Mouse (Mus musculus) midbrain, embryonic 15.5 days (tissue): ENCODE results near the gene Klk4. TPM values are rescaled to one million over a fixed set of nuclear protein-coding genes. Genes with fewer than 3 reads are reported as not detected.

Source experiments
- ATAC-seq: fragments of 200-750 bp; cut with Nextera tagmentation; replicated peaks from 2 replicates; pipeline ENCODE4 v1.8.0; 2017; ENCODE audit warnings: moderate TSS enrichment
- H3K27ac ChIP-seq: fragments of 300-500 bp; sonication (generic); 2 replicates; pipeline ENCODE4 v1.5.1; 2015; ENCODE audit warnings: mild to moderate bottlenecking, inconsistent platforms
- H3K27me3 ChIP-seq: fragments of 300-500 bp; sonication (generic); replicated peaks from 2 replicates; pipeline ENCODE4 v1.6.1; 2015; ENCODE audit warnings: inconsistent platforms
- H3K36me3 ChIP-seq: fragments of 300-500 bp; sonication (generic); replicated peaks from 2 replicates; pipeline ENCODE4 v1.6.1; 2015; ENCODE audit warnings: inconsistent platforms
- H3K4me1 ChIP-seq: fragments of 300-500 bp; sonication (generic); 2 replicates; pipeline ENCODE4 v1.6.1; 2015; ENCODE audit warnings: inconsistent platforms
- H3K4me2 ChIP-seq: fragments of 300-500 bp; sonication (generic); 2 replicates; pipeline ENCODE4 v1.6.1; 2015; ENCODE audit warnings: inconsistent platforms, mild to moderate bottlenecking, moderate library complexity
- H3K4me3 ChIP-seq: fragments of 300-500 bp; sonication (generic); 2 replicates; pipeline ENCODE4 v1.5.1; 2015; ENCODE audit warnings: mild to moderate bottlenecking, inconsistent platforms
- H3K9ac ChIP-seq: fragments of 300-500 bp; sonication (generic); 2 replicates; pipeline ENCODE4 v1.6.1; 2015; ENCODE audit warnings: mild to moderate bottlenecking, inconsistent platforms
- H3K9me3 ChIP-seq: fragments of 300-500 bp; sonication (generic); 2 replicates; pipeline ENCODE4 v1.6.1; 2016; ENCODE audit warnings: inconsistent platforms
- WGBS: fragments of 180-500 bp; shearing (Covaris S2); methylation state at CpG from one replicate; pipeline ENCODE4 v1.1.7; 2015; ENCODE audit warnings: mixed read lengths; 5-methylcytosine and 5-hydroxymethylcytosine counted together
- polyA plus RNA-seq: library from polyadenylated mRNA; unstranded; fragments of >200 nt; fragmentation: Nextera tagmentation; extraction: Ambion mirVana; gene quantifications from 2 replicates; pipeline ENCODE4 v1.2.1, GENCODE M21; 2015

Klk4 gene
- polyA plus RNA-seq, 1 experiment from 2014 or later: 0.18 TPM

- no peak overlapping the region for H3K4me2 ChIP-seq
- 48% methylated on average over 1 of the region's 1 CpGs for WGBS
- no peak overlapping the region for H3K4me3 ChIP-seq
- no peak overlapping the region for H3K27ac ChIP-seq
- no peaks in the 10 kb centered on the region for H3K27me3 ChIP-seq
- H3K9me3 ChIP-seq: no peaks in the 10 kb centered on the region
- no peaks in the 10 kb centered on the region for H3K36me3 ChIP-seq
- H3K4me1 ChIP-seq: no peaks in the 10 kb centered on the region
- no peak overlapping the region for H3K9ac ChIP-seq
- no peak for ATAC-seq
Measured at GRCm38 (mm10) chr7:43878281-43878680, 2.7 kb upstream of the Klk4 start.

GRCm38 (mm10) chr7:43882346-43882745, 1.4 kb downstream of the Klk4 start:
- Histone ChIP-seq H3K27me3 (no peaks in the 10 kb centered on the region), H3K4me3 (no peak overlapping the region), H3K4me1 (0 out of 2 replicates have a peak, but pooled peaks cover 2% of the 10 kb centered on the region), H3K27ac (no peak overlapping the region), H3K4me2 (no peak overlapping the region), H3K36me3 (no peaks in the 10 kb centered on the region), H3K9me3 (no peaks in the 10 kb centered on the region), H3K9ac (no peak overlapping the region)
- WGBS: 26% methylated on average over 4 of the region's 4 CpGs
- ATAC-seq: no peak

- Histone ChIP-seq H3K4me2 (no peak overlapping the region), H3K36me3 (no peaks in the 10 kb centered on the region), H3K4me1 (0 out of 2 replicates have a peak, but pooled peaks cover 2% of the 10 kb centered on the region), H3K9me3 (no peaks in the 10 kb centered on the region), H3K27ac (no peak overlapping the region), H3K4me3 (no peak overlapping the region), H3K9ac (no peak overlapping the region), H3K27me3 (no peaks in the 10 kb centered on the region)
- ATAC-seq: no peak
- 16% methylated on average over 4 of the region's 4 CpGs for WGBS
Measured at GRCm38 (mm10) chr7:43882811-43883210, 1.9 kb downstream of the Klk4 start.

- no peaks in the 10 kb centered on the region for H3K36me3 ChIP-seq
- H3K9ac ChIP-seq: no peak overlapping the region
- H3K4me3 ChIP-seq: peak overlapping the region; percentile 16; the same call in 1 of the 2 replicates
- 0 out of 2 replicates have a peak, but pooled peaks cover 2% of the 10 kb centered on the region for H3K4me1 ChIP-seq
- H3K4me2 ChIP-seq: peak overlapping the region; percentile 41
- WGBS: 12% methylated on average over 14 of the region's 14 CpGs
- ATAC-seq: peak; percentile 27; the same call in 1 of the 2 replicates
- no peaks in the 10 kb centered on the region for H3K9me3 ChIP-seq
- H3K27ac ChIP-seq: no peak overlapping the region
- no peaks in the 10 kb centered on the region for H3K27me3 ChIP-seq
Measured at GRCm38 (mm10) chr7:43883547-43883946, 2.6 kb downstream of the Klk4 start.

GRCm38 (mm10) chr7:43891365-43891764, 10.4 kb downstream of the Klk4 start:
- Histone ChIP-seq H3K27ac (no peak overlapping the region), H3K9me3 (no peaks in the 10 kb centered on the region), H3K4me1 (no peaks in the 10 kb centered on the region), H3K36me3 (no peaks in the 10 kb centered on the region), H3K4me2 (no peak overlapping the region), H3K9ac (no peak overlapping the region), H3K4me3 (no peak overlapping the region), H3K27me3 (no peaks in the 10 kb centered on the region)
- WGBS: 71% methylated on average over 5 of the region's 5 CpGs
- no peak for ATAC-seq

- H3K4me2 ChIP-seq: no peak overlapping the region
- no peak for ATAC-seq
- H3K9ac ChIP-seq: no peak overlapping the region
- H3K4me3 ChIP-seq: no peak overlapping the region
- no peaks in the 10 kb centered on the region for H3K36me3 ChIP-seq
- H3K9me3 ChIP-seq: no peaks in the 10 kb centered on the region
- no peaks in the 10 kb centered on the region for H3K27me3 ChIP-seq
- H3K4me1 ChIP-seq: no peaks in the 10 kb centered on the region
- no peak overlapping the region for H3K27ac ChIP-seq
- WGBS: 77% methylated on average over 3 of the region's 3 CpGs
Measured at GRCm38 (mm10) chr7:43891788-43892187, 10.8 kb downstream of the Klk4 start.

GRCm38 (mm10) chr7:43894836-43895235, 13.9 kb downstream of the Klk4 start:
- Histone ChIP-seq H3K9ac (no peak overlapping the region), H3K4me3 (no peak overlapping the region), H3K36me3 (no peaks in the 10 kb centered on the region), H3K4me2 (no peak overlapping the region), H3K27ac (no peak overlapping the region), H3K4me1 (no peaks in the 10 kb centered on the region), H3K27me3 (no peaks in the 10 kb centered on the region), H3K9me3 (no peaks in the 10 kb centered on the region)
- WGBS: 5% methylated on average over 1 of the region's 1 CpGs
- ATAC-seq: peak; percentile 98

- no peaks in the 10 kb centered on the region for H3K4me1 ChIP-seq
- no peak overlapping the region for H3K27ac ChIP-seq
- WGBS: 81% methylated on average over 9 of the region's 9 CpGs
- H3K9me3 ChIP-seq: no peaks in the 10 kb centered on the region
- no peak overlapping the region for H3K4me2 ChIP-seq
- H3K4me3 ChIP-seq: no peak overlapping the region
- ATAC-seq: no peak
- no peaks in the 10 kb centered on the region for H3K27me3 ChIP-seq
- no peaks in the 10 kb centered on the region for H3K36me3 ChIP-seq
- no peak overlapping the region for H3K9ac ChIP-seq
Measured at GRCm38 (mm10) chr7:43914821-43915220, 33.9 kb downstream of the Klk4 start.

- no peak overlapping the region for H3K27ac ChIP-seq
- 89% methylated on average over 13 of the region's 13 CpGs for WGBS
- no peaks in the 10 kb centered on the region for H3K4me1 ChIP-seq
- H3K4me3 ChIP-seq: no peak overlapping the region
- no peaks in the 10 kb centered on the region for H3K27me3 ChIP-seq
- no peak for ATAC-seq
- H3K4me2 ChIP-seq: no peak overlapping the region
- no peaks in the 10 kb centered on the region for H3K36me3 ChIP-seq
- H3K9me3 ChIP-seq: no peaks in the 10 kb centered on the region
- H3K9ac ChIP-seq: no peak overlapping the region
Measured at GRCm38 (mm10) chr7:43918426-43918825, 37.5 kb downstream of the Klk4 start.

- no peak overlapping the region for H3K9ac ChIP-seq
- H3K9me3 ChIP-seq: no peaks in the 10 kb centered on the region
- ATAC-seq: no peak
- H3K4me3 ChIP-seq: no peak overlapping the region
- H3K4me2 ChIP-seq: no peak overlapping the region
- WGBS: 78% methylated on average over 8 of the region's 8 CpGs
- H3K36me3 ChIP-seq: no peaks in the 10 kb centered on the region
- no peaks in the 10 kb centered on the region for H3K4me1 ChIP-seq
- H3K27me3 ChIP-seq: no peaks in the 10 kb centered on the region
- H3K27ac ChIP-seq: no peak overlapping the region
Measured at GRCm38 (mm10) chr7:43918871-43919270, 37.9 kb downstream of the Klk4 start.

GRCm38 (mm10) chr7:43919559-43920451, 38.8 kb downstream of the Klk4 start:
- no peak overlapping the region for H3K4me3 ChIP-seq
- H3K27me3 ChIP-seq: no peaks in the 10 kb centered on the region
- H3K4me1 ChIP-seq: no peaks in the 10 kb centered on the region
- peak; percentile 96 for ATAC-seq
- H3K9ac ChIP-seq: no peak overlapping the region
- 36% methylated on average over 14 of the region's 14 CpGs for WGBS
- H3K9me3 ChIP-seq: no peaks in the 10 kb centered on the region
- H3K4me2 ChIP-seq: no peak overlapping the region
- H3K36me3 ChIP-seq: no peaks in the 10 kb centered on the region
- no peak overlapping the region for H3K27ac ChIP-seq

- Histone ChIP-seq H3K27me3 (no peaks in the 10 kb centered on the region), H3K27ac (no peak overlapping the region), H3K4me2 (no peak overlapping the region), H3K9me3 (no peaks in the 10 kb centered on the region), H3K4me1 (no peaks in the 10 kb centered on the region), H3K4me3 (no peak overlapping the region), H3K36me3 (no peaks in the 10 kb centered on the region), H3K9ac (no peak overlapping the region)
- no peak for ATAC-seq
- WGBS: 94% methylated on average over 3 of the region's 3 CpGs
Measured at GRCm38 (mm10) chr7:43920582-43920981, 39.6 kb downstream of the Klk4 start.

- H3K4me2 ChIP-seq: no peak overlapping the region
- no peak overlapping the region for H3K27ac ChIP-seq
- H3K9me3 ChIP-seq: no peaks in the 10 kb centered on the region
- no peaks in the 10 kb centered on the region for H3K4me1 ChIP-seq
- H3K9ac ChIP-seq: no peak overlapping the region
- 87% methylated on average over 6 of the region's 6 CpGs for WGBS
- H3K27me3 ChIP-seq: no peaks in the 10 kb centered on the region
- ATAC-seq: no peak
- no peaks in the 10 kb centered on the region for H3K36me3 ChIP-seq
- no peak overlapping the region for H3K4me3 ChIP-seq
Measured at GRCm38 (mm10) chr7:43921087-43921486, 40.1 kb downstream of the Klk4 start.
